Mouse (Mus musculus) thymus, adult 2 months (tissue): ENCODE measurements around the gene Pbx1. TPM values are rescaled to one million over a fixed set of nuclear protein-coding genes. Genes with fewer than 3 reads are reported as not detected.

Experiments
- DNase-seq: peaks from one replicate; pipeline ENCODE4 v3.0.0; 2021
- H3K27ac ChIP-seq: fragments of 200-500 bp; 2 replicates; pipeline ENCODE4 v1.5.1; 2012; ENCODE audit warnings: low read length, control low read depth; ENCODE audit not compliant: control insufficient read depth, insufficient read depth
- H3K27me3 ChIP-seq: fragments of 200-500 bp; 2 replicates; pipeline ENCODE4 v1.6.1; 2012; ENCODE audit warnings: mild to moderate bottlenecking, low read length, moderate library complexity, mixed read lengths; ENCODE audit not compliant: control insufficient read depth, insufficient read depth
- H3K36me3 ChIP-seq: fragments of 200-500 bp; 2 replicates; pipeline ENCODE4 v1.6.1; 2012; ENCODE audit warnings: mild to moderate bottlenecking, low read length, moderate library complexity; ENCODE audit not compliant: control insufficient read depth, insufficient read depth
- H3K4me1 ChIP-seq: fragments of 200-500 bp; replicated peaks from 2 replicates; pipeline ENCODE4 v1.6.1; 2012; ENCODE audit warnings: low read length; ENCODE audit not compliant: control insufficient read depth, insufficient read depth
- H3K4me3 ChIP-seq: fragments of 200-500 bp; 2 replicates; pipeline ENCODE4 v1.5.1; 2012; ENCODE audit warnings: mild to moderate bottlenecking, low read length, control low read depth, moderate library complexity; ENCODE audit not compliant: control insufficient read depth, insufficient read depth
- CTCF ChIP-seq: fragments of 200-500 bp; IDR thresholded peaks from 2 replicates; pipeline ENCODE4 v1.5.1; 2012; ENCODE audit warnings: mild to moderate bottlenecking, control low read depth, low read length, moderate library complexity, borderline replicate concordance; ENCODE audit not compliant: control insufficient read depth, poor library complexity, insufficient read depth; ENCODE audit errors: extremely low read depth
- POLR2A ChIP-seq: fragments of 200-500 bp; IDR thresholded peaks from 2 replicates; pipeline ENCODE4 v1.6.1; 2012; ENCODE audit warnings: mild to moderate bottlenecking, low read length, control low read depth, moderate library complexity; ENCODE audit not compliant: control insufficient read depth, poor library complexity, insufficient read depth; ENCODE audit errors: extremely low read depth
- WGBS: fragments of 180-500 bp; shearing (Covaris S2); methylation state at CpG from one replicate; pipeline ENCODE4 v1.1.7; 2018; 5-methylcytosine and 5-hydroxymethylcytosine counted together
- polyA plus RNA-seq: library from polyadenylated mRNA; depleted of rRNA; stranded (reverse); fragments of >200 nt; gene quantifications from 2 replicates; pipeline ENCODE4 v1.2.3, GENCODE M21; 2012

Gene Pbx1
- polyA plus RNA-seq, 1 experiment = 13.0 TPM

GRCm38 (mm10) chr1:168290236-168290985, 141.7 kb downstream of the Pbx1 start:
- WGBS = 88% methylated on average over 8 of the region's 8 CpGs
- DNase-seq = no peak
- TF ChIP-seq POLR2A = no peak
- no peak for TF ChIP-seq CTCF

DNA sequence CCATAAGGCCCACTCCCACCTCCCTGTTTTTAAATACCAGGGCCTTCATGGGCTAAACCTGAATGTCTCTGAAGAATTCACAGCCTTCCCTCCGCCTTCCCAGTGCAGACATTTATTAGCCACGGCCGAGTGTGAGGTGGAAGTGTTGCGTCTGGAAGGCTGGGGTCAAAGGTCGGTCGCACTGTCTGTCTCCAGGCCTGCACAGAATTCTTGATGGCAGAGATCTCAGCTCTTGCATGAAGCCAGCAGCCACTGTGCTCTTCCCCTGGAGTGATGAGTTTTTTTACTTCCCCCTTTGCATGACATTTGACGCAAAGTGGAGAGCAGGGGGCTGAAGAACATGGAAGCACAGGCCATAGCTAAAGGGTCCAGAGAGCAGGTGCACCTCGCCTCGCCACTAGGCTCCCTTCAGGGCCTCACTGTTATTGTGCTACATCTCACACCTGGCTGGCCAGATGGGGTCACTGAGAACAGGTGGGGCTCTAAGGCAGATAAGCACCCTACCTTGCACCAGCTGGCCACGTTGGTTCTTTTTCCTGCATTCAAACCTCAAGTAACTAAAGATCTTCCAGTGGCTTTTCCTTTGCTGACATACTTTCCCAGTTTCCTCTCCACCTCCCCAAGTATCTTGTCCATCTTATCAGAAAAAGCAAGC, 143.1 kb downstream of the Pbx1 start:
- no peak for DNase-seq
- Histone ChIP-seq H3K4me3 (no peak overlapping the region), H3K27me3 (no peaks in the 10 kb centered on the region), H3K4me1 (no peaks in the 10 kb centered on the region), H3K27ac (no peak overlapping the region), H3K36me3 (no peaks in the 10 kb centered on the region)
- TF ChIP-seq CTCF (no peak), POLR2A (no peak)
- WGBS = 88% methylated on average over 10 of the region's 10 CpGs

More at GRCm38 (mm10) chr1:168290236-168290985, 141.7 kb downstream of the Pbx1 start:
- Histone ChIP-seq H3K4me3 (no peak overlapping the region), H3K36me3 (no peaks in the 10 kb centered on the region), H3K27ac (no peak overlapping the region), H3K4me1 (no peaks in the 10 kb centered on the region), H3K27me3 (no peaks in the 10 kb centered on the region)

DNA sequence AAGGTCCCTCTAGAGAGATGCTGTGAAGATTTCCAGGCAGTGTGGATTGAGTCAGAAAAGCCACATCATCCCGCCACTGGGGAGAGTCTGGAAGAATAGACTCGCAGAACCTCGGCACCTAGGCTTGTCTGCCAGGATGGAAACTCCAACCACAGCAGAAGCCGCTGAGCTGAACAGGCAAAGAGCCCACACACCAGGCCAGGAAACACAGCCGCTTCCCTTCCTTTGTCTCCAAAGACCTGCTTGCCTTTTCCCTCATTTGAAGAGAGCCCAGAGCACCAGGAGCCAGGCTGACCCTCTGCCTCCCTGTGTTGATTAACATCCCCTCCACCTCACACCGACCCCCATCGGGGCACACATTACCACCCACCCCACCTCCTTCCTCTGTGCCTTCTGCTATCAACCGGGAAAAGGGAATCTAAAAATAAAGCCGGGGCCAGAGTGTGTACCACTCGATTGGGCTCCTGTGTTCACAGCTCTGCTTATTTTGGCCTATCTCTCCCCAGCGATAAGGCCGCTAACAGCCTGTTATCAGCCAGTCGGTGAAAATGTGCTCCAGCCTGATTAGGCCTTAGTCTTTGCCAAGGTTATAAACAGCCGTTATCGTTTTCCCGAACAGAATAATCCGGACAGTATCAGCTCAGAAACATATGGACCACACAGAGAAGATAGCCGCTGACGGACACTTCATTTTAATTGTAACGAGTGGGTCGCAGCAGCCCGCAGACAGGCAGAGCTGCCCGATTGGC, 144.1 kb downstream of the Pbx1 start:
- DNase-seq = no peak
- no peak overlapping the region for H3K4me3 ChIP-seq
- no peaks in the 10 kb centered on the region for H3K27me3 ChIP-seq
- H3K4me1 ChIP-seq = no peaks in the 10 kb centered on the region
- no peak for TF ChIP-seq CTCF
- no peak overlapping the region for H3K27ac ChIP-seq
- WGBS = 72% methylated on average over 23 of the region's 23 CpGs
- H3K36me3 ChIP-seq = no peaks in the 10 kb centered on the region

- DNase-seq = no peak
- Histone ChIP-seq H3K27ac (no peak overlapping the region), H3K36me3 (no peaks in the 10 kb centered on the region), H3K27me3 (no peaks in the 10 kb centered on the region), H3K4me1 (no peaks in the 10 kb centered on the region), H3K4me3 (no peak overlapping the region)
- WGBS = 56% methylated on average over 2 of the region's 2 CpGs
- TF ChIP-seq POLR2A (no peak), CTCF (no peak)
Observed at GRCm38 (mm10) chr1:168286862-168287650, 145.0 kb downstream of the Pbx1 start.

GRCm38 (mm10) chr1:168284566-168285141, 147.4 kb downstream of the Pbx1 start:
- Histone ChIP-seq H3K27ac (no peak overlapping the region), H3K27me3 (no peaks in the 10 kb centered on the region), H3K4me1 (no peaks in the 10 kb centered on the region), H3K4me3 (no peak overlapping the region), H3K36me3 (no peaks in the 10 kb centered on the region)
- DNase-seq = no peak
- WGBS = 95% methylated on average over 9 of the region's 9 CpGs
- TF ChIP-seq CTCF (no peak), POLR2A (no peak)

GRCm38 (mm10) chr1:168283841-168284565, 148.1 kb downstream of the Pbx1 start:
- Histone ChIP-seq H3K27me3 (no peaks in the 10 kb centered on the region), H3K4me3 (no peak overlapping the region), H3K27ac (no peak overlapping the region), H3K4me1 (no peaks in the 10 kb centered on the region), H3K36me3 (no peaks in the 10 kb centered on the region)
- WGBS = 54% methylated on average over 15 of the region's 15 CpGs
- no peak for DNase-seq
- no peak for TF ChIP-seq POLR2A
- no peak for TF ChIP-seq CTCF
